Mouse (Mus musculus): ENCODE measurements around the gene Cacna2d4. TPM values are rescaled to one million over a fixed set of nuclear protein-coding genes. Genes with fewer than 3 reads are reported as not detected.

The Cacna2d4 gene
- total RNA-seq, 1 experiment: 0.04 TPM

DNA sequence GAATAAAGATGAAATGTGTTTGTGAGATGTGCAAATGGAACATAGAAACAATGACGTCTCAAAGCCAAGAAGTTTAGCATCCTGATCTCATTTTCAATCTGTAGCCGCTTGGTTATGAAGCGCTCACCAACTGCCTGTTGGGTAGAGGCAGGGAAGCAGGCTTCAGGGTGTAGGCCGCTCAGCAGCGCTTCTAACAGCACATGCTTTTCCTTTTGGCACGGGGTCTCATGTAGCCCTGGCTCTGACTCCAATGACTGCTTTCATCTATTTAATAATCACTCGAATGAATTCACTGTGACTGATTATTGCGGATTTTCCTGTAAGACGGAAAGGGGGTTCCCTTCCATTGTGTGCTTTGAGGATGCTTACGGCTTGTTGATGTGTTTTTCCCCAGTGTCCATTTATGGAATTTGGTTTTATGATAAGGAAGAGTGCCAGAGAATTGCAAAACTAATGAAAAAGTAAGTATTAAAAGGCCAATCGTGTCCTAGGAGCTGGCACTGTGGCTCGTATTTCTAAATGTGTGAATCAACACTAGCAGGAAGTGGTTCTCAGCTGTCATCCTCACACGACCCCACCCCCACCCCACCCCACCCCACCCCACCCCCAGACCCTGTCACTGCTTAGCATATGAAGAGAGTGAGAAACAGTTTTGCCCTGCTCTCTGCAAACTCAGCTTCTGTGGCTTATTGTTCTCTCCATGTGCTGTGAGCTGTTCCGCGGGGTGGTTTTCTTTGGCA is 37.6 kb upstream of the Cacna2d4 start:
- H3K36me3 ChIP-seq (ENCODE audit: control insufficient read depth, insufficient read depth, low read length, poor library complexity, severe bottlenecking): peaks cover 4% of the 10 kb centered on the region; the same call in 1 of the 2 replicates
- no peak for DNase-seq (ENCODE audit: low read depth, low spot score)
- H3K9me3 ChIP-seq (ENCODE audit: control insufficient read depth, insufficient read depth, low read depth, low read length): no peaks in the 10 kb centered on the region
- TF ChIP-seq ZC3H11A (IDR thresholded peaks at IDR 0.05; ENCODE audit: borderline replicate concordance, low read depth, low read length): no peak
- no peak for TF ChIP-seq CHD2 (IDR thresholded peaks at IDR 0.05; ENCODE audit: low read depth, low read length)
- no peak for TF ChIP-seq MAFK (IDR thresholded peaks at IDR 0.05; ENCODE audit: insufficient read depth, low read depth, low read length)
- no peak for TF ChIP-seq ZNF384 (IDR thresholded peaks at IDR 0.05; ENCODE audit: low read depth, low read length)
- no peak for TF ChIP-seq HCFC1 (IDR thresholded peaks at IDR 0.05; ENCODE audit: borderline replicate concordance, insufficient read depth, low read length)
- no peak overlapping the region for H3K4me3 ChIP-seq (ENCODE audit: insufficient read depth in 1 of 2, low read depth in 1 of 2, low read length in 2 of 2, poor library complexity in 1 of 2, severe bottlenecking in 1 of 2)
- H3K9ac ChIP-seq (ENCODE audit: insufficient read depth, low read depth, low read length, poor library complexity, severe bottlenecking): no peak overlapping the region
- no peak overlapping the region; the same call in 1 of the 2 replicates for H3K27ac ChIP-seq (ENCODE audit: insufficient read depth, low read depth, low read length, poor library complexity, severe bottlenecking)
- in situ Hi-C loops (cut with MboI; ENCODE audit: low sequenced_read_pairs in 2 of 2, unreplicated experiment in 2 of 2): no loop called here
- peaks cover 1 to 14% of the 10 kb centered on the region in 2 experiments; a peak in 2 of 4 replicates for H3K4me1 ChIP-seq (ENCODE audit: control insufficient read depth in 2 of 2, insufficient read depth in 2 of 2, low read length in 2 of 2, poor library complexity in 1 of 2)

- H3K9ac ChIP-seq (ENCODE audit: insufficient read depth, low read depth, low read length, poor library complexity, severe bottlenecking): no peak overlapping the region
Observed at GRCm38 (mm10) chr6:119199274-119199879, 36.9 kb upstream of the Cacna2d4 start.

DNA sequence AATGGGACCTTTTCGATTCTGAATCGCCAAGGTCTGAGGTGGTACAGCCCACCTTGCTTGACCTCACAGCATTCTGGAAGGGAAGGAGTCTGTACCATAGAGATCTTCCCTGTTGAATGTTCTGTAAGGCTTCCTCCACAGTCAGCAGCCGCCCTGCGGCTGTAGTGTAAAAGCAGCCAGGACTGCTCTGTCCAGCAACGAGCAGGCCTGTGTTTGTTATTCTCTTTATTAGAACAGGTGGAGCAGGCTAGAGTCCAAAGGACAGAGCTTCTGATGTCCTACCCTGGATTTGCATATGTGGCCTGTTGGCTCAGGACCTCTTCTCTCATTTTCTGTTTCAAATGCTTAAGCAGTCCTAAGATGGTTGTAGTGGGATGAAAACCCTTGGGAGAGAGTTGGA is 36.0 kb upstream of the Cacna2d4 start:
- peaks cover 1 to 10% of the 10 kb centered on the region in 2 experiments; a peak in 2 of 4 replicates for H3K4me1 ChIP-seq (ENCODE audit: control insufficient read depth in 2 of 2, insufficient read depth in 2 of 2, low read length in 2 of 2, poor library complexity in 1 of 2)
- H3K9ac ChIP-seq (ENCODE audit: insufficient read depth, low read depth, low read length, poor library complexity, severe bottlenecking): no peak overlapping the region
- in situ Hi-C loops (cut with MboI; ENCODE audit: low sequenced_read_pairs in 2 of 2, unreplicated experiment in 2 of 2): no loop called here
- no peaks in the 10 kb centered on the region for H3K9me3 ChIP-seq (ENCODE audit: control insufficient read depth, insufficient read depth, low read depth, low read length)
- H3K4me3 ChIP-seq (ENCODE audit: insufficient read depth in 1 of 2, low read depth in 1 of 2, low read length in 2 of 2, poor library complexity in 1 of 2, severe bottlenecking in 1 of 2): no peak overlapping the region
- H3K36me3 ChIP-seq (ENCODE audit: control insufficient read depth, insufficient read depth, low read length, poor library complexity, severe bottlenecking): peaks cover 2% of the 10 kb centered on the region; the same call in 1 of the 2 replicates
- DNase-seq (ENCODE audit: low read depth, low spot score): no peak
- no peak for TF ChIP-seq ZNF384 (IDR thresholded peaks at IDR 0.05; ENCODE audit: low read depth, low read length)
- no peak for TF ChIP-seq CHD2 (IDR thresholded peaks at IDR 0.05; ENCODE audit: low read depth, low read length)
- no peak for TF ChIP-seq ZC3H11A (IDR thresholded peaks at IDR 0.05; ENCODE audit: borderline replicate concordance, low read depth, low read length)
- no peak for TF ChIP-seq HCFC1 (IDR thresholded peaks at IDR 0.05; ENCODE audit: borderline replicate concordance, insufficient read depth, low read length)
- TF ChIP-seq MAFK (IDR thresholded peaks at IDR 0.05; ENCODE audit: insufficient read depth, low read depth, low read length): no peak
- H3K27ac ChIP-seq (ENCODE audit: insufficient read depth, low read depth, low read length, poor library complexity, severe bottlenecking): no peak overlapping the region

More at GRCm38 (mm10) chr6:119199274-119199879, 36.9 kb upstream of the Cacna2d4 start:
- Histone ChIP-seq H3K36me3 (ENCODE audit: control insufficient read depth, insufficient read depth, low read length, poor library complexity, severe bottlenecking) (peaks cover 2% of the 10 kb centered on the region; the same call in 1 of the 2 replicates), H3K4me3 (ENCODE audit: insufficient read depth in 1 of 2, low read depth in 1 of 2, low read length in 2 of 2, poor library complexity in 1 of 2, severe bottlenecking in 1 of 2) (no peak overlapping the region), H3K27ac (ENCODE audit: insufficient read depth, low read depth, low read length, poor library complexity, severe bottlenecking) (no peak overlapping the region; the same call in 1 of the 2 replicates), H3K9me3 (ENCODE audit: control insufficient read depth, insufficient read depth, low read depth, low read length) (no peaks in the 10 kb centered on the region), H3K4me1 (ENCODE audit: control insufficient read depth in 2 of 2, insufficient read depth in 2 of 2, low read length in 2 of 2, poor library complexity in 1 of 2) (peaks cover 1 to 12% of the 10 kb centered on the region in 2 experiments; a peak in 2 of 4 replicates)
- TF ChIP-seq MAFK (IDR thresholded peaks at IDR 0.05; ENCODE audit: insufficient read depth, low read depth, low read length): no peak
- in situ Hi-C loops (cut with MboI; ENCODE audit: low sequenced_read_pairs in 2 of 2, unreplicated experiment in 2 of 2): no loop called here
- no peak for DNase-seq (ENCODE audit: low read depth, low spot score)

GRCm38 (mm10) chr6:119201575-119201974 is 34.8 kb upstream of the Cacna2d4 start:
- in situ Hi-C loops (cut with MboI; ENCODE audit: low sequenced_read_pairs in 2 of 2, unreplicated experiment in 2 of 2): no loop called here
- TF ChIP-seq ZNF384 (IDR thresholded peaks at IDR 0.05; ENCODE audit: low read depth, low read length): no peak
- TF ChIP-seq HCFC1 (IDR thresholded peaks at IDR 0.05; ENCODE audit: borderline replicate concordance, insufficient read depth, low read length): no peak
- TF ChIP-seq ZC3H11A (IDR thresholded peaks at IDR 0.05; ENCODE audit: borderline replicate concordance, low read depth, low read length): no peak
- no peak for TF ChIP-seq CHD2 (IDR thresholded peaks at IDR 0.05; ENCODE audit: low read depth, low read length)
- no peak for TF ChIP-seq MAFK (IDR thresholded peaks at IDR 0.05; ENCODE audit: insufficient read depth, low read depth, low read length)

More at GRCm38 (mm10) chr6:119201575-119201974, 34.8 kb upstream of the Cacna2d4 start:
- Histone ChIP-seq H3K4me1 (ENCODE audit: control insufficient read depth in 2 of 2, insufficient read depth in 2 of 2, low read length in 2 of 2, poor library complexity in 1 of 2) (peaks cover 1 to 10% of the 10 kb centered on the region in 2 experiments; a peak in 2 of 4 replicates), H3K36me3 (ENCODE audit: control insufficient read depth, insufficient read depth, low read length, poor library complexity, severe bottlenecking) (peaks cover 2% of the 10 kb centered on the region; the same call in 1 of the 2 replicates), H3K4me3 (ENCODE audit: insufficient read depth in 1 of 2, low read depth in 1 of 2, low read length in 2 of 2, poor library complexity in 1 of 2, severe bottlenecking in 1 of 2) (no peak overlapping the region), H3K27ac (ENCODE audit: insufficient read depth, low read depth, low read length, poor library complexity, severe bottlenecking) (no peak overlapping the region), H3K9ac (ENCODE audit: insufficient read depth, low read depth, low read length, poor library complexity, severe bottlenecking) (no peak overlapping the region), H3K9me3 (ENCODE audit: control insufficient read depth, insufficient read depth, low read depth, low read length) (no peaks in the 10 kb centered on the region)
- DNase-seq (ENCODE audit: low read depth, low spot score): no peak

All from ES-E14 (cell line).